Mouse (Mus musculus): ENCODE results near the gene Smarcd1. TPM values are rescaled to one million over a fixed set of nuclear protein-coding genes. Genes with fewer than 3 reads are reported as not detected.

Smarcd1 gene
- total and polyA plus RNA-seq, 3 experiments, result 20.1 to 39.0 (median 20.6) TPM

DNA sequence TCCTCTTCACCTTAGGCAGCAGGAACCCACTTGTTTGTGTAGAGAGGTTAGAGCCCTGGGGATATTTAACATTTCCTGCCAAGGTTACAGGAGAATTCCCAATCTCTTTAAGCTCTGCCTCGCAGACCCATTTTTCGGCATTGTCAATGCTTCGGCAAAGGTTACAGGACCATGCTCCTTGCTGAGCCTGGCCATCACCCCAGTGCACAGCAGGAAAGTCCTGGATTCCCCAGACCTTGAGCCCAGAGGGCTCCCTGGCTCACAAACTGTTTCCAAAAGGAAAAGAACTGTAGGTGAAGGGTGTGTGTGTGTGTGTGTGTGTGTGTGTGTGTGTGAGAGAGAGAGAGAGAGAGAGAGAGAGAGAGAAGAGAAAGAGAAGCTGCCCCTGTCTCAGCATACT is 27.1 kb upstream of the Smarcd1 start:
- intact Hi-C loops (cut with DNase I), result no loop called here
- no peak overlapping the region for H3K9ac ChIP-seq (ENCODE audit: low read depth, low read length)
- no peak for DNase-seq
- H3K4me3 ChIP-seq, result no peak overlapping the region
- H3K36me3 ChIP-seq (ENCODE audit: control insufficient read depth, insufficient read depth, low read length), result no peaks in the 10 kb centered on the region
- TF ChIP-seq CTCF (IDR thresholded peaks at IDR 0.05) (no peak), EP300 (IDR thresholded peaks at IDR 0.05; ENCODE audit: insufficient read depth, low read depth, low read length) (no peak), POLR2A (IDR thresholded peaks at IDR 0.05; ENCODE audit: insufficient read depth, low read depth, low read length) (no peak)
- peaks cover 3% of the 10 kb centered on the region; the same call in 1 of the 2 replicates for H3K4me1 ChIP-seq (ENCODE audit: control insufficient read depth, insufficient read depth, low read length)
- H3K27me3 ChIP-seq (ENCODE audit: control insufficient read depth, insufficient read depth, low read length), result peaks cover 11% of the 10 kb centered on the region
- no peak overlapping the region for H3K27ac ChIP-seq
- 68% methylated on average over 3 of the region's 3 CpGs for WGBS
- no peaks in the 10 kb centered on the region for H3K79me2 ChIP-seq (replicated peaks; ENCODE audit: control insufficient read depth, insufficient read depth, low read length)

GRCm38 (mm10) chr15:99677089-99677488 is 24.8 kb upstream of the Smarcd1 start:
- Histone ChIP-seq H3K4me1 (ENCODE audit: control insufficient read depth, insufficient read depth, low read length) (no peaks in the 10 kb centered on the region), H3K4me3 (no peak overlapping the region), H3K27ac (no peak overlapping the region), H3K27me3 (ENCODE audit: control insufficient read depth, insufficient read depth, low read length) (peaks cover 1% of the 10 kb centered on the region; the same call in 1 of the 2 replicates), H3K36me3 (ENCODE audit: control insufficient read depth, insufficient read depth, low read length) (no peaks in the 10 kb centered on the region), H3K9ac (ENCODE audit: low read depth, low read length) (no peak overlapping the region), H3K79me2 (replicated peaks; ENCODE audit: control insufficient read depth, insufficient read depth, low read length) (no peaks in the 10 kb centered on the region)
- no peak for DNase-seq
- intact Hi-C loops (cut with DNase I), result no loop called here
- 67% methylated on average over 8 of the region's 8 CpGs for whole genome bisulfite sequencing
- TF ChIP-seq CTCF (IDR thresholded peaks at IDR 0.05), result no peak
- no peak for TF ChIP-seq EP300 (IDR thresholded peaks at IDR 0.05; ENCODE audit: insufficient read depth, low read depth, low read length)
- TF ChIP-seq POLR2A (IDR thresholded peaks at IDR 0.05; ENCODE audit: insufficient read depth, low read depth, low read length), result no peak

- H3K4me1 ChIP-seq (ENCODE audit: control insufficient read depth, insufficient read depth, low read length), result no peaks in the 10 kb centered on the region
- peaks cover 1% of the 10 kb centered on the region; the same call in 1 of the 2 replicates for H3K27me3 ChIP-seq (ENCODE audit: control insufficient read depth, insufficient read depth, low read length)
- no peak overlapping the region for H3K9ac ChIP-seq (ENCODE audit: low read depth, low read length)
- no peak for DNase-seq
- 16% methylated on average over 13 of the region's 13 CpGs for WGBS
- no peak overlapping the region for H3K27ac ChIP-seq
- H3K79me2 ChIP-seq (replicated peaks; ENCODE audit: control insufficient read depth, insufficient read depth, low read length), result no peaks in the 10 kb centered on the region
- no peak overlapping the region for H3K4me3 ChIP-seq
- H3K36me3 ChIP-seq (ENCODE audit: control insufficient read depth, insufficient read depth, low read length), result no peaks in the 10 kb centered on the region
- intact Hi-C loops (cut with DNase I), result no loop called here
- no peak for TF ChIP-seq EP300 (IDR thresholded peaks at IDR 0.05; ENCODE audit: insufficient read depth, low read depth, low read length)
- TF ChIP-seq CTCF (IDR thresholded peaks at IDR 0.05), result peak; percentile 59
- TF ChIP-seq POLR2A (IDR thresholded peaks at IDR 0.05; ENCODE audit: insufficient read depth, low read depth, low read length), result no peak
Observed at GRCm38 (mm10) chr15:99678063-99678800, 23.7 kb upstream of the Smarcd1 start.

GRCm38 (mm10) chr15:99679008-99679407 is 22.9 kb upstream of the Smarcd1 start:
- H3K4me1 ChIP-seq (ENCODE audit: control insufficient read depth, insufficient read depth, low read length), result no peaks in the 10 kb centered on the region
- H3K79me2 ChIP-seq (replicated peaks; ENCODE audit: control insufficient read depth, insufficient read depth, low read length), result no peaks in the 10 kb centered on the region
- intact Hi-C loops (cut with DNase I), result no loop called here
- no peak overlapping the region for H3K9ac ChIP-seq (ENCODE audit: low read depth, low read length)
- H3K27ac ChIP-seq, result no peak overlapping the region
- no peak for DNase-seq
- H3K36me3 ChIP-seq (ENCODE audit: control insufficient read depth, insufficient read depth, low read length), result no peaks in the 10 kb centered on the region
- no peak overlapping the region for H3K4me3 ChIP-seq
- WGBS, result 66% methylated on average over 7 of the region's 7 CpGs
- TF ChIP-seq CTCF (IDR thresholded peaks at IDR 0.05) (no peak), POLR2A (IDR thresholded peaks at IDR 0.05; ENCODE audit: insufficient read depth, low read depth, low read length) (no peak)
- no peaks in the 10 kb centered on the region for H3K27me3 ChIP-seq (ENCODE audit: control insufficient read depth, insufficient read depth, low read length)

DNA sequence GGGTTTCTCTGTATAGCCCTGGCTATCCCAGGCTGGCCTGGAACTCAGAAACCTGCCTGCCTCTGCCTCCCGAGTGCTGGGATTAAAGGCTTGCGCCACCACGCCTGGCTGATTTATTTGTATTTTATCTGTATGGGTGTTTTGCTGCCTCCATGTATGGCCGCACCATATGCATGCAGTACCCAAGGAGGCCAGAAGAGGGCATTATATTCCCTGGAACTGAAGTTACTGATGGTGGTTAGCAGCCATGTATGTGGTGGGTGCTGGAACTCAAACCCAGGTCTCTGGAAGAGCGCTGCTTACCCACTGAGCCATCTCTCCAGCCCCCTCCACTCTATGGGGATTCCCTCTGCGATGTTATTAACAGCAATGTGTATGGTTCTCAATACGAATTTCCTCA is 19.0 kb upstream of the Smarcd1 start:
- WGBS, result 92% methylated on average over 7 of the region's 7 CpGs
- H3K4me3 ChIP-seq, result no peak overlapping the region
- no peak for DNase-seq
- H3K9ac ChIP-seq (ENCODE audit: low read depth, low read length), result no peak overlapping the region
- TF ChIP-seq CTCF (IDR thresholded peaks at IDR 0.05), result peak; percentile 55
- TF ChIP-seq EP300 (IDR thresholded peaks at IDR 0.05; ENCODE audit: insufficient read depth, low read depth, low read length), result no peak
- no peak for TF ChIP-seq POLR2A (IDR thresholded peaks at IDR 0.05; ENCODE audit: insufficient read depth, low read depth, low read length)
- H3K27me3 ChIP-seq (ENCODE audit: control insufficient read depth, insufficient read depth, low read length), result no peaks in the 10 kb centered on the region
- intact Hi-C loops (cut with DNase I), result no loop called here
- H3K27ac ChIP-seq, result no peak overlapping the region
- H3K4me1 ChIP-seq (ENCODE audit: control insufficient read depth, insufficient read depth, low read length), result no peaks in the 10 kb centered on the region
- no peaks in the 10 kb centered on the region for H3K36me3 ChIP-seq (ENCODE audit: control insufficient read depth, insufficient read depth, low read length)
- no peaks in the 10 kb centered on the region for H3K79me2 ChIP-seq (replicated peaks; ENCODE audit: control insufficient read depth, insufficient read depth, low read length)

DNA sequence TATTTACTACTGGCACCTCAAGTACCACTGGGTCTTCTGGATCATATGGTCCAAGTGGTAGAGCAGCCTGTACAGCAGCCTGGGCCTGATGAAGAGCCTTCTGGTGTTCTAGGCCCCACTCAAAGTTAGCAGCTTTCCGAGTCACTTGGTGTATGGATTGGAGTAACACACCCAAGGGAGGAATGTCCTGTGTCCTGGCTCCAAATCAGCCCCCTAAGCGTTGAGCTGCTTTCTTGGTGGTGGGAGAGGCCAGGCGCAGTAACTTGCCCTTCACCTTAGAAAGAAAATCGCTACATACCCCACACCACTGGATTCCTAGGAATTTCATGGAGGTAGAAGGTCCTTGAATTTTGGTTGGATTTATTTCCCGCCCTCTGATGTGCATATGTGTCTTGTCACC is 17.8 kb upstream of the Smarcd1 start:
- DNase-seq, result no peak
- no peaks in the 10 kb centered on the region for H3K4me1 ChIP-seq (ENCODE audit: control insufficient read depth, insufficient read depth, low read length)
- H3K79me2 ChIP-seq (replicated peaks; ENCODE audit: control insufficient read depth, insufficient read depth, low read length), result no peaks in the 10 kb centered on the region
- TF ChIP-seq CTCF (IDR thresholded peaks at IDR 0.05) (no peak), EP300 (IDR thresholded peaks at IDR 0.05; ENCODE audit: insufficient read depth, low read depth, low read length) (no peak), POLR2A (IDR thresholded peaks at IDR 0.05; ENCODE audit: insufficient read depth, low read depth, low read length) (no peak)
- H3K9ac ChIP-seq (ENCODE audit: low read depth, low read length), result no peak overlapping the region
- no peak overlapping the region for H3K27ac ChIP-seq
- H3K36me3 ChIP-seq (ENCODE audit: control insufficient read depth, insufficient read depth, low read length), result no peaks in the 10 kb centered on the region
- no peaks in the 10 kb centered on the region for H3K27me3 ChIP-seq (ENCODE audit: control insufficient read depth, insufficient read depth, low read length)
- intact Hi-C loops (cut with DNase I), result no loop called here
- WGBS, result 90% methylated on average over 5 of the region's 5 CpGs
- no peak overlapping the region for H3K4me3 ChIP-seq
